Mouse (Mus musculus): Measurements from ENCODE around the gene Cald1.

- TF ChIP-seq CTCF (IDR thresholded peaks at IDR 0.05; ENCODE audit: low read depth) = no peak
- no peak for TF ChIP-seq EP300 (optimal IDR thresholded peaks at IDR 0.05)
Measured at GRCm38 (mm10) chr6:34714612-34715011, 116.3 kb downstream of the Cald1 start.
